Mouse (Mus musculus) liver (tissue): Measurements from ENCODE around the gene Olfr996.
"Not testable (repeated sequence)": the region's sequence is repeated elsewhere in the genome, so short reads cannot be mapped to it uniquely, and the experiment has no call there.

ENCODE experiments used
- DNase-seq: peaks from one replicate; pipeline ENCODE4 v3.0.0-alpha.2; 2020; ENCODE audit warnings: mixed read lengths

Olfr996 gene

GRCm38 (mm10) chr2:85578915-85579314, at the start of gene Olfr996:
TSS of gene Olfr996 (plus strand) at chr2:85579215.
- DNase-seq = no peak

DNA sequence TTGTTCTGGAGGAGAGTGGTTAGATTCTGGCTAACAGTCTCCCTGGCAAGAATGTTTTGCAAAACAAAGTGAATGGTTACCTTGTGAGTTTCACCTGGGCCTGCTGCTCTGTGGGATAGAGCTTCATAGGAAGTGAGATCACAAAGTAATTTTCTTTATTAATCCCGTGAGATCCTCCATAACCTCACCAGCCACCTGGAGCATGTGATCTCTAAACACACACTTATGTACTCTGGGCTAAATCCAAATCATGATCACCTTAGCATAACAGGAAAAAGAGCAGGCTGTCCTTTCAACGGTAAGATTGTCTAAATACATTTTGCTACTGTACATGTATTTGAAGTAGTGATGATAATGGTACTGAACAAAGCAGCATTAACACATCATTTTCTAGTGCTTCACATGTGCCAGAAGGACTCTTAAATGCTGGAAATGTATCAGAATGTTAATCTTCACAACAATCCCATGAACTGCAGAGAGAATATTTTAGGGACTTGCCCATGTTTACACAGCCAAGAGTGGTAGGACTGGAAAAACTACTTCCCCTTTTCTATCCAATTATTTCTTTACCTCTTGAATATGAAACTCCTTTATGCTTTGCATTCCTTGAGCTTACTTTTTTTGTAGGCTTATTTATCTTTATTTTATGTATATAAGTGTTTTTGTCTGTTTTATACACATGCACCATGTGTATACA, 46.8 kb upstream of the Olfr996 start:
- DNase-seq = no peak

- no peak for DNase-seq
Observed at GRCm38 (mm10) chr2:85533934-85534333, 45.1 kb upstream of the Olfr996 start.

DNA sequence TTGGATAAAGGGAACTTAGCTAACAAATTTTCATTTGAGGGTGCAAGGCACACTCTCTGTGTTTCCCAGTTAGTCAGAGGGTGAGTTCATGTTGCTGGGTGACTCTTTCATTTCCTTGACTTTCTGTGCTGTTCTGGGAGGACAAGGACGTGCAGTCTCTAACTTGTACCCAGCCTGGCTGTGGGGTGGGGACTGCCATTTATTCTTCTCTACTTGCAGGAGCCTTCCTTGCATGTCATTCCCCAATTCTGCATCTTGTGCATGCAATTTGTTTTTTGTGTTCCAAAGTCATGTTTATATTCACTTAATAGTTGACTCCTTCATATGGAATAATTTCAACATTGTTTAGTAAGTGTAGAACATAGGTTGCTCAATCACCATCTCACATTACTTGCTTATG, 24.2 kb upstream of the Olfr996 start:
- no peak for DNase-seq

GRCm38 (mm10) chr2:85560226-85560625, 18.8 kb upstream of the Olfr996 start:
- DNase-seq = no peak

- peak; percentile 3 for DNase-seq
Observed at GRCm38 (mm10) chr2:85561187-85561586, 17.8 kb upstream of the Olfr996 start.

GRCm38 (mm10) chr2:85588648-85589047, 9.6 kb downstream of the Olfr996 start, which contains the start of gene Olfr998:
TSS of gene Olfr998 (plus strand) at chr2:85588948.
- DNase-seq = not testable (repeated sequence)

GRCm38 (mm10) chr2:85611803-85612202, 32.8 kb downstream of the Olfr996 start, which contains the start of gene Olfr1000:
TSS of gene Olfr1000 (minus strand) at chr2:85611903.
- no peak for DNase-seq
